Mouse (Mus musculus) liver, embryonic 15.5 days (tissue): Measurements from ENCODE around the gene Gm45213. TPM values are rescaled to one million over a fixed set of nuclear protein-coding genes. Genes with fewer than 3 reads are reported as not detected.

Source experiments
- ATAC-seq: fragments of 200-750 bp; cut with Nextera tagmentation; 2 replicates; pipeline ENCODE4 v1.8.0; 2017; ENCODE audit warnings: moderate number of reproducible peaks, mild to moderate bottlenecking, moderate library complexity; ENCODE audit not compliant: insufficient read depth
- H3K27ac ChIP-seq: fragments of 300-500 bp; sonication (generic); replicated peaks from 2 replicates; pipeline ENCODE4 v1.5.1; 2015; ENCODE audit warnings: mild to moderate bottlenecking, inconsistent platforms
- H3K27me3 ChIP-seq: fragments of 300-500 bp; sonication (generic); 2 replicates; pipeline ENCODE4 v1.6.1; 2015; ENCODE audit warnings: mild to moderate bottlenecking, inconsistent platforms
- H3K36me3 ChIP-seq: fragments of 300-500 bp; sonication (generic); replicated peaks from 2 replicates; pipeline ENCODE4 v1.6.1; 2015; ENCODE audit warnings: moderate library complexity, mild to moderate bottlenecking, inconsistent platforms
- H3K4me1 ChIP-seq: fragments of 300-500 bp; sonication (generic); replicated peaks from 2 replicates; pipeline ENCODE4 v1.6.1; 2015; ENCODE audit warnings: inconsistent platforms
- H3K4me2 ChIP-seq: fragments of 300-500 bp; sonication (generic); 2 replicates; pipeline ENCODE4 v1.6.1; 2015; ENCODE audit warnings: moderate library complexity, mild to moderate bottlenecking, inconsistent platforms
- H3K4me3 ChIP-seq: fragments of 300-500 bp; sonication (generic); replicated peaks from 2 replicates; pipeline ENCODE4 v1.5.1; 2015; ENCODE audit warnings: mild to moderate bottlenecking, inconsistent platforms
- H3K9ac ChIP-seq: fragments of 300-500 bp; sonication (generic); 2 replicates; pipeline ENCODE4 v1.6.1; 2015; ENCODE audit warnings: moderate library complexity, mild to moderate bottlenecking, inconsistent platforms
- H3K9me3 ChIP-seq: fragments of 300-500 bp; sonication (generic); replicated peaks from 2 replicates; pipeline ENCODE4 v1.6.1; 2016; ENCODE audit warnings: inconsistent platforms
- WGBS: fragments of 180-500 bp; shearing (Covaris S2); methylation state at CpG from one replicate; pipeline ENCODE4 v1.1.7; 2015; ENCODE audit warnings: mixed read lengths; ENCODE audit not compliant: insufficient replicate concordance; 5-methylcytosine and 5-hydroxymethylcytosine counted together
- polyA plus RNA-seq: library from polyadenylated mRNA; unstranded; fragments of >200 nt; fragmentation: Nextera tagmentation; extraction: Ambion mirVana; gene quantifications from 2 replicates; pipeline ENCODE4 v1.2.1, GENCODE M21; 2015

Gm45213 gene
- not detected in 2 replicates for polyA plus RNA-seq

DNA sequence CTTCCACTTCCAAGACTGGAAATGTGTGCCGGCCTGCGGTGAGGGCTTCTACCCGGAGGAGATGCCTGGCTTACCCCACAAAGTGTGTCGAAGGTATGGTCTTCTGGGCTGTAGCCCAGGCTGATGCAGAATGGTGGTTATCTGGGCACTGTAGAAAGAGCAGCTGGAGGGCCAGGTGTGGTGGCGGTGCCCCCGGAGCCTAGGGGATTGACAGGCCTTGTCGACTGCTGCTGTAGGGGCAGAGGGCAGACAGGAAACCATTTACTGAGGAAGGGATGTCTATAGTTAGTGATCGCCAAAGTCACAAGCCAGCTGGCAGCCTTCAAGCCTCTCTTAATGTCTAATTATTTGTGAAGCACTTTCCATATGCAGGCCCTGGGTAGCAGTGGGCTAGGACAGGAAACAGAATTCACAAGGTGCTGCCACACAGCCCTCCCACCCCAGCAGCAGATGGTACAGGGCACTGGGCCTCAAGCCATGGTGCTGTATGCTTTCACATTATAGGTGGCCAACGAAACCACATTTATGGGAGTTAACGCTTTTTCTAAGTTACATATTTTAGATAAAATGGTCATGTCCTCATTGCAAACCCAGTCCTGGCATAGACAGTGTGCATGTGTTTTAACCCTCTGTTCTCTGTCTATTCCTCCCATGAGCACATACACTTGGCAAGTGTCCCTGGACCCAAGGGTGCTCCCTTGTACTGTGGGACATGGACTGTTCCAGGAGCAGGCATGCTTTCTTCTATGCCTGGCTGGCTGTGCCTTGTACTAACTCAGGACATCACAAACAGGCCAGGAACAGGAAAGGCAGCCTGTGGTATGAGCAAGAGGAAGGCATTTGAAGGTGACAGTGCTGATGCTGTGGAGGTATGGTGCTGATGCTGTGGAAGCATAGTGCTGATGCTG, at the start of gene Gm45213:
TSS of gene Gm45213 (plus strand) at position 51 of the 908 bp plus-strand sequence.
- H3K9ac ChIP-seq, result no peak within 1 kb of the TSS; the same call in 1 of the 2 replicates
- no peaks in the 10 kb centered on the region for H3K27me3 ChIP-seq
- H3K4me3 ChIP-seq, result no peak within 1 kb of the TSS
- peaks cover 2% of the 10 kb centered on the region; the same call in 1 of the 2 replicates for H3K4me1 ChIP-seq
- no peaks in the 10 kb centered on the region for H3K9me3 ChIP-seq
- WGBS, result 63% methylated on average over 10 of the region's 10 CpGs
- no peak within 1 kb of the TSS for H3K27ac ChIP-seq
- H3K36me3 ChIP-seq, result no peaks in the 10 kb centered on the region
- no peak for ATAC-seq
- H3K4me2 ChIP-seq, result no peak within 1 kb of the TSS

DNA sequence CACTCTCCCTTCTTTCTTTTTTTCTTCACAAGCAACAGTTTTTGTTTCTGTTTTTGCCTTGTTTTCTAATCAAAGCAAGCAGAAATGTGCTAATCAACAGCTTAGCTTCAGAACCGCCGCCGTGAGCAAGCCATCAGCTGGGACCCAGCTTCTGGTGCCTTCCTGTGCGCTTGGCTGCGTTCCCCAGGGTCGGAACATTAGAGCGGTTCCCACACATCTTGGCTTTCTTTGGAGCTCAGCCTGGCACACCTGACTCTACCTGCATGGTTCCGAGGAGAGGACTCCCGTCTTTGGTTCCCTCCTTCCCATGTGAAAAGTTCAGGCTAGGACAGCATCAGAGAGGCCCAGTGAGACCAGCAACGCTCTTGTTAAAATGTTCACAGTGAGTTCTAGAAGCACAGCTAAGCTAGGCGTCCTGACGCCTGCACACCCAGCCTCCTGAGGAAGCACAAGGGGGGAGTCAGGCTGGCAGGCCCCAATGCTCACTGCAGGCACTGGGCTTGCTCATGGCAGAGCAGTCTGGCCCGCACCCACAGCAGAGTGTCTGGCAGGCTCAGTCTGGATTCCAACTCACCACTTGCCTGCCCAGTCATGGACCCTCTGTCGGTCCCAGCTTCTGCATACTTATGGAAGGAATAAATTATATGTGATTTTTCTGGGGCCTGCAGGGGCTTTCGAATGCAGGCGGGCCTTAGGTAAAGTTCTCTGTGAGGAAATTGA, 42.2 kb upstream of the Gm45213 start:
- Histone ChIP-seq H3K9me3 (no peaks in the 10 kb centered on the region), H3K4me2 (no peak overlapping the region), H3K27ac (no peak overlapping the region), H3K27me3 (no peaks in the 10 kb centered on the region), H3K36me3 (no peaks in the 10 kb centered on the region), H3K4me1 (no peaks in the 10 kb centered on the region), H3K9ac (no peak overlapping the region), H3K4me3 (no peak overlapping the region)
- 78% methylated on average over 16 of the region's 16 CpGs for WGBS
- no peak for ATAC-seq

DNA sequence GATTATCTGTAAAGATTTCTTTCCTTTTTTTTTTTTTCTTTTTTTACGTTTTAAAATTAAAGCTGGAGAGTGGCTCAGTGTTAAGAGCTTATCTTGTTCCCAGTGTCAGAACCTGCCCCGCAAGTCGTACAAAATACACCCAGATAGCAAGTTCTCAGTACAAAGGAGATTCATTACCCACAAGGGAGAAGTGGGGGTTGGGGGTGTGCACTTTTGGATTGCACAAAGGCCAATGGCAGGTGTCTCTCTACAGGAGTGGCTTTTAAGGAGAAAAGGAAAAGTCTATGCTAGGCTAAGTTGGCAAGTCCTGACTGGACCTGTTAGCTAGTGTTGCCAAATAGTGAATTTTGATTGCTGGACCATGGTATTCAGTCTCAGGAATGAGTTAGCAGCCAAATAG, 41.6 kb upstream of the Gm45213 start:
- Histone ChIP-seq H3K4me1 (no peaks in the 10 kb centered on the region), H3K27ac (no peak overlapping the region), H3K36me3 (no peaks in the 10 kb centered on the region), H3K4me3 (no peak overlapping the region), H3K4me2 (no peak overlapping the region), H3K9ac (no peak overlapping the region), H3K9me3 (no peaks in the 10 kb centered on the region), H3K27me3 (no peaks in the 10 kb centered on the region)
- no peak for ATAC-seq
- 46% methylated on average over 3 of the region's 3 CpGs for WGBS

DNA sequence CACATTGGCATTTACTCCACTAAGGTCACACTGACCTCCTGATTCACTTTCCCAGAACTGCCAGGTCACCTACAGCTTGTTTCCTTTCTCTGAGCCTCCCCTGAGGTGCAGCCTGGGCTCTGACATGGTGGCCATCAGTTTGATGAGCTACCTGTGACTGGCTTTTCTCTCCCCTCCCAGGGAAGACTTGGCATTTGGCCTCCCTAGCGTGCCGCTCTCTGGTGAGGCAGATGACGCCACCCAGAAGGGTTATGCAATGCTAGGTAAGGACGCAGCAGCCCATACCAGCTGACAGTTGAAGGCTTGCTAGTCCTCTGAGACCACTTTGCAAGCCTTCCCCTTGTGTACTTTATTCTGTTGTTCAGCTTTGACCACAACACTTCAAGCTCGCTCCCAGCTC, 40.0 kb upstream of the Gm45213 start:
- Histone ChIP-seq H3K36me3 (no peaks in the 10 kb centered on the region), H3K27me3 (no peaks in the 10 kb centered on the region), H3K4me3 (no peak overlapping the region), H3K9ac (no peak overlapping the region), H3K9me3 (no peaks in the 10 kb centered on the region), H3K4me1 (no peaks in the 10 kb centered on the region), H3K4me2 (no peak overlapping the region), H3K27ac (no peak overlapping the region)
- no peak for ATAC-seq
- 70% methylated on average over 5 of the region's 5 CpGs for WGBS

DNA sequence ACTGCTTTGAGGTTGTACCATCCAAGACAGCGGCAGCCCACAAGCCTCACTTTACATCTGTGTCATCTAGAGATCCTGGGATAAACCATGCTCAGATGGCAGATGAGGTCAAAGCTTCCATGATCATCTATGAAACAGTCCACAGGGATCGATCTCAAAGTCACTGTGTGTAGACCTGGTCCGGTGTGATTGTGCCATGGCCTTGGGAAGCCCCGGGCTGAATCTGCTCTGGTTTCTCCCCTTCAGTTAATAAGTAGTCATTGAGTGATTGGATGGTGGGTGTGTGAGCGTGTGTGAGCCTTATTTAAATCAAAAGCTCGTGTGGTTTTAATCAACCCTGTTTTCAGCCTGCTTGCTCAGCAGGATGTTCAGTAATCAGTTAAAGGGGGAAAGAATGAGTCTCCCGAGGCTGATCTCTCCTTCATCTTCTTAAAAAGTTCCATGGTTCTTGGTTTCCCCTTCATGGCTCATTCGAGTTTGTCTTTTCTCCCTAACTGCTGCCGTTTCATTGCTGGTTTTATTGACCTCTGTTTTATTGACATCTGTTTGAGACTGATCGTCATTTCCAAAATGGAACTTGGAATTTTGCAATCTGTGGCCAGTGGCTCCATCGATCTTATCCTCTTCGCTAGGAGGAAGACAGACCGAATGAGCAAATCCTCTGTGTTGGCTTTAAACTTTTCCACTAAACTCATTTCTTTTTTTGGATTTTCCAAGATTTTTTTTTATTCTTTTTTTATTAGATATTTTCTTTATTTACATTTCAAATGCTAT, 39.4 kb upstream of the Gm45213 start:
- 57% methylated on average over 13 of the region's 13 CpGs for WGBS
- H3K27ac ChIP-seq, result no peak overlapping the region
- no peak for ATAC-seq
- H3K4me3 ChIP-seq, result no peak overlapping the region
- no peaks in the 10 kb centered on the region for H3K4me1 ChIP-seq
- H3K9ac ChIP-seq, result no peak overlapping the region
- no peaks in the 10 kb centered on the region for H3K36me3 ChIP-seq
- H3K27me3 ChIP-seq, result no peaks in the 10 kb centered on the region
- H3K4me2 ChIP-seq, result no peak overlapping the region
- no peaks in the 10 kb centered on the region for H3K9me3 ChIP-seq

DNA sequence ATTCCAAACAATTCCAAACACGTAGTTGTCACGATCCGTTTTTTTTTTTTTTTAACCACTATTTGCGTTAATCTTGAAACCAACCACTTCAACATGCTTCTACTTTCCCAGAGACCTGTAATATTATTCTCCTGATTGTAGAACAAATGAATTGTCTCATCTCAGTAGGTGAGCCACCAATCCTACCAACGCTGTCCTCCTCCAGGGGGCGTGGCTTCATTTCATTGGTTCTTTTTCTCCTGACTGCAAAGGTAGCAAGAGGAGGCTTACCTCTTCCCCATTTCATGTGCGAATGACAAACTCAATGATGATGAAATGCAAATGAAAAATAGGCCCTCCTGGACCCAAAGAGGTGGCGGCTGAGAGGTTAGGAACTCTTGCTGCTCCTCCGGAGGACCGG, 38.3 kb upstream of the Gm45213 start:
- no peaks in the 10 kb centered on the region for H3K9me3 ChIP-seq
- H3K36me3 ChIP-seq, result no peaks in the 10 kb centered on the region
- 69% methylated on average over 10 of the region's 10 CpGs for WGBS
- no peak for ATAC-seq
- H3K4me1 ChIP-seq, result no peaks in the 10 kb centered on the region
- H3K27ac ChIP-seq, result no peak overlapping the region
- no peak overlapping the region for H3K9ac ChIP-seq
- H3K27me3 ChIP-seq, result no peaks in the 10 kb centered on the region
- H3K4me2 ChIP-seq, result no peak overlapping the region
- H3K4me3 ChIP-seq, result no peak overlapping the region

DNA sequence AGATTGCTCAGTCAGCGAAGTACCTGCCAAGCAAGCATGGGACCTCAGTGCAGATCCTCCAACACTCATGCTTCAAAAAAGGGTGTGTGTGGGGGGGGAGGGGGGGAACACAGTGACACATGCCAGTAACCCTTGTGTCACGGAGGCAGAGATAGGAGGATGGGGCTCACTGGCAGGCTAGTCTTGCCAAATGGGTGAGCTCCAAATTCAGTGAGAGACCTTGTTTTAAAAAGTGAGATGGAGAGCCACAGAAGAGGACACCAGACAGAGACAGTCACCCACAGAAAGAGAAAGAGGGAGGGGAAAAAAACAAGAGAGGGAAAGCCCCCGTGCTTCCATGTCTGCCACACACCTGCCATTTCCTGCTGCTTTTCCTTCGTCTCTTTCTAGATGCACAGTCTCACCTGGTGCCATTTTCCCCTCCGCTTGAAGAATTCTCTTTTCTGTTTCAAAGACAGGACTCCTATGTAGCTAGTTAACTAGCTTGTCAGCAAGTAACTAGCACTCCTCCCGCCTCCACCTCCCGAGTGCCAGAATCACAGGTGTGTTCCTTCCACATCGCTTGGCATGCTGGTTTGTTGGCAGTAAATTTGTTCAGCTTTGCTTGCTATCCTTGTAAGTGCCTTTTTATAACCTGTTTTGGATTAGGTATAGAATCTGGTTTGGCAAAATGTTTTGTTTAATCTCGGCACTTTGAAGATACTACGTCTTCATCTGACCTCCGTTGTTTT, 35.1 kb upstream of the Gm45213 start:
- Histone ChIP-seq H3K36me3 (no peaks in the 10 kb centered on the region), H3K27me3 (no peaks in the 10 kb centered on the region), H3K4me2 (no peak overlapping the region), H3K4me3 (no peak overlapping the region), H3K9ac (no peak overlapping the region), H3K4me1 (no peaks in the 10 kb centered on the region), H3K9me3 (no peaks in the 10 kb centered on the region), H3K27ac (no peak overlapping the region)
- 74% methylated on average over 11 of the region's 11 CpGs for WGBS
- no peak for ATAC-seq

DNA sequence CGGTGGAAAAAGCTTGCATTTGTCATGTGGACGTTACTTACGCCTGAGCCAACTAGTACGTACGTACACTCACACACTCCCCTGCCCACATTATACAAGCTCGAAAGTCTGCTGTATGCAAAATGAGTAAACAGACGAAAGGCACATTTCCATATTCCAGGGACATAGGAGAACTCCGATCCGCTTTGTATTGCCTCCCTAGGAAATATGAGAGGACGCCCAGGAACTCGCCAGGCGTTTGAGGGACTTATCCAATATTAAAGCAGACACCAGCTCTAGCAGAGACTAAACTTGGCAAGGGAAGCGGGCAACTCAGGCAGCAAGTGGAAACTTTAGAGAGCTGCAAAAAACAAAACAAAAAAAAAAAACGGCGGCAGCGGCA, 34.5 kb upstream of the Gm45213 start:
- no peak for ATAC-seq
- Histone ChIP-seq H3K9me3 (no peaks in the 10 kb centered on the region), H3K4me3 (no peak overlapping the region), H3K9ac (no peak overlapping the region), H3K36me3 (no peaks in the 10 kb centered on the region), H3K4me2 (no peak overlapping the region), H3K27me3 (no peaks in the 10 kb centered on the region), H3K27ac (no peak overlapping the region), H3K4me1 (no peaks in the 10 kb centered on the region)
- 78% methylated on average over 16 of the region's 16 CpGs for WGBS

DNA sequence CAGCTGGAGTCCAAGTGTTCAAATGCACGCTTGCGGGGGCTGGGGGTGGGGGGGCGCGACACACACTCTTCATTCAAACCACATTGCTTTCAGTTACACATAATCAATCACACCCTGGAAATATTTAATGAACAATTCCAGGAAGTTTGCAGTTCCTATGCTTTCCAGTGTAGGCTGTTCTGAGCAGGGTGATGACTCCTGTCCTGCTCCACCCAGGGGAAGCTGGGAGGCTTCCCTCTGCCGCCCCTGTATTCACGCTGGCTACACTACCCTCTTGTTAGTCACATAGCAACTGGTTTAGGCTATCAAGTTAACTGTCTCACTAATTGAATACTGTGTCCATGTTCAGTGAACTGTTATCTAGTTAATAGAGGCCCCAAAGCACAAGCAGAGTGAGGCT, 32.9 kb upstream of the Gm45213 start:
- no peaks in the 10 kb centered on the region for H3K4me1 ChIP-seq
- H3K27ac ChIP-seq, result no peak overlapping the region
- H3K4me2 ChIP-seq, result no peak overlapping the region
- H3K36me3 ChIP-seq, result no peaks in the 10 kb centered on the region
- H3K9ac ChIP-seq, result no peak overlapping the region
- no peak overlapping the region for H3K4me3 ChIP-seq
- 62% methylated on average over 6 of the region's 6 CpGs for WGBS
- H3K9me3 ChIP-seq, result no peaks in the 10 kb centered on the region
- no peaks in the 10 kb centered on the region for H3K27me3 ChIP-seq
- ATAC-seq, result no peak

DNA sequence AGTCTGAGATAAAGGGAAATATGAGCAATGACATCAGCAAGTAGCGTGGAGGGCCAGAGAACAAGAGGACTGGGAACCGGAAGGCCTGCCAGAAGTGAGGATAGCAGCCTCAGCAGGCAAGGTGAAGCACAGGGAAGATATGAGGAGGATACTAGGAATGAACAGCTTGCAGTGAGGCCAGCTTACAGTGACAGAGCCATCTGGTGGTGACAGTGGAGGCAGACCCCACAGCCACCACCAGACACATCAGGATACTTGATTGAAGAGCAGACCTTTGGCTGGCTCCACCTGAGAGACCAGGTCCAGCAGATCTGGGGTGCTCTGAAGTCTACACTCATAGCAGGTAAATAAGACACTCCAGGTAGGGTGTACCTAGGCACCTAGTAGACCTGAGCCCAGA, 15.7 kb upstream of the Gm45213 start:
- no peak for ATAC-seq
- Histone ChIP-seq H3K9me3 (no peaks in the 10 kb centered on the region), H3K9ac (no peak overlapping the region), H3K27me3 (no peaks in the 10 kb centered on the region), H3K36me3 (no peaks in the 10 kb centered on the region), H3K4me1 (no peaks in the 10 kb centered on the region), H3K4me2 (no peak overlapping the region), H3K4me3 (no peak overlapping the region), H3K27ac (no peak overlapping the region)
- WGBS, result 74% methylated on average over 2 of the region's 2 CpGs
